Mouse (Mus musculus) 416B (cell line): Measurements from ENCODE around the gene Tpte.

Experiments used
- DNase-seq: peaks from one replicate; pipeline ENCODE4 v3.0.0; 2011; ENCODE audit warnings: low read depth

The Tpte gene

DNA sequence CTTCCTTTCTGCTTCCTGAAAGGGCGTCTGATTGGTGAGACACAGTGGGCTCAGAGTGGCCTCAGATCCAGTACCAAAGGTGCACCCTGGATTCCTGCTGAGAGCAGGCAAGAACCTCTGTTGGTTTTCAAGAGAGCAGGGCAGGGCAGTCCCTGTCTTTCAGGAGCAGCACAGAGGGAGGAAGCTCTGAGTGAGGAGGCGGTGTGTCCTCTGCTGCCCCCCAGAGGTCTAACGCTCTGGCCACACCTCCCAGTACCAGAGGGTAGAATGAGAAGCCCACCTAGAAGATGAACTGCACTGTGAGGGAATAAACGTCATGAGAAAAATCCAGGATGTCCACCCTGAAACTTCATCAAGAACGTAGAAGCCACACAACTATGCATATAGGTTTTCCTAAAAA, 93.7 kb downstream of the Tpte start:
- DNase-seq = peak; percentile 52

DNA sequence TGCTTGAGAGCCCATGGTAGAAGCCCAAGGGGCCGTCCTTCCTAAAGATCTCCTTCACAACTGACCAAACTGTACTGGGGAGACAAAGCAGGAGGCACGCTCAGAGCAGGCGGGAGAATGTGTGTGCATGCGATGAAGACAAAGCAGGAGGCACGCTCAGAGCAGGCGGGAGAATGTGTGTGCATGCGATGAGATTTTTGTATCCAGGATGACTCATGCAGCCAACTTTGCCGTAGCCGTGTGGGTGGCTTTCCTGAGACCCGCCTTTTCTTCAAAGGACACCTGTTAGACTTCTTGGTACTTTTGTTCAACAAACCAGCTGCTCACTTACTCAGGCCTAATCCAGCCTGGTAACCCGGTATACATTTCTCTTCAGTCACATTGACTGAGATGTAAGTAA, 97.7 kb downstream of the Tpte start:
- no peak for DNase-seq

DNA sequence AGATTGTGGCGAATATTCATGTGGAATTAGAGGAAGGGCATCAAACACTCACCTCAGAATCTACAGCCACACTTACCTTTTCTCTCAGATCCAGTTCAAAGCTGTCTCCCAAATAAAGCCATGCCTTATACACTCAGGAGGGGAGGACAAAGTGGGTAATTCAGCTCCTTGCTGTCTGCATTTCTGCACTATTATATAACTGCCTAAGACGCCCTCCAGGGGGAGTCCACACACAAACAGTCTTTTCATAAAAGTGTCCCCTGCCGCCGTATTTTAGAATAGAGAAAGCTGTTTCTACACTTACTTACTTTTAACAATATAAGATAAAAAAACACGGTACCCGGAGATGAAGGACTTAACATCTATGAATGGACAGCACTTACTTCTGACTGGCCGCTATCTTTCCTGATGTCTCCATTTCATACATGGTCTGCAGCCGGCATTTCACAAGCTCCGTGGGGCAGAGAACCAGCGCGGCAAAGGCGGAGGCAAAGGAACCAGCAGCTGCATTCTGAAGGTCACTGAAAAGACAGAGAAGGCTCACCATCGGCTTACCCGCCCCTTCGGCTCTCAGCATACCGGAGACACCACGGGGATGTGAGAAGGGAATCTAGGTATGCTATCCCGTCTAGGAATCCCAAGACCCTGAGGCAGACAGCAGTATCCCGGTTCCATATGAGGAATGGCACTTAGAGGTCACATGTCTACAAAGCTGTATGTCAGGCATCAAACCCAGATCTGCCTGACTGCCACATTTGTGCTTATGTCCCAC, 99.8 kb downstream of the Tpte start:
- DNase-seq = peak; percentile 33

- DNase-seq = no peak
These were observed 101.9 kb downstream of the Tpte start for GRCm38 (mm10) chr8:22385158-22385557.

GRCm38 (mm10) chr8:22389874-22390273, 106.6 kb downstream of the Tpte start:
- no peak for DNase-seq

GRCm38 (mm10) chr8:22390766-22391463, 107.7 kb downstream of the Tpte start:
- DNase-seq = peak; percentile 70

- DNase-seq = no peak
These were observed 111.2 kb downstream of the Tpte start for GRCm38 (mm10) chr8:22394471-22394870.

- DNase-seq = no peak
These were observed 112.0 kb downstream of the Tpte start for GRCm38 (mm10) chr8:22395256-22395655.

GRCm38 (mm10) chr8:22397811-22398141, 114.5 kb downstream of the Tpte start:
- peak; percentile 42 for DNase-seq

DNA sequence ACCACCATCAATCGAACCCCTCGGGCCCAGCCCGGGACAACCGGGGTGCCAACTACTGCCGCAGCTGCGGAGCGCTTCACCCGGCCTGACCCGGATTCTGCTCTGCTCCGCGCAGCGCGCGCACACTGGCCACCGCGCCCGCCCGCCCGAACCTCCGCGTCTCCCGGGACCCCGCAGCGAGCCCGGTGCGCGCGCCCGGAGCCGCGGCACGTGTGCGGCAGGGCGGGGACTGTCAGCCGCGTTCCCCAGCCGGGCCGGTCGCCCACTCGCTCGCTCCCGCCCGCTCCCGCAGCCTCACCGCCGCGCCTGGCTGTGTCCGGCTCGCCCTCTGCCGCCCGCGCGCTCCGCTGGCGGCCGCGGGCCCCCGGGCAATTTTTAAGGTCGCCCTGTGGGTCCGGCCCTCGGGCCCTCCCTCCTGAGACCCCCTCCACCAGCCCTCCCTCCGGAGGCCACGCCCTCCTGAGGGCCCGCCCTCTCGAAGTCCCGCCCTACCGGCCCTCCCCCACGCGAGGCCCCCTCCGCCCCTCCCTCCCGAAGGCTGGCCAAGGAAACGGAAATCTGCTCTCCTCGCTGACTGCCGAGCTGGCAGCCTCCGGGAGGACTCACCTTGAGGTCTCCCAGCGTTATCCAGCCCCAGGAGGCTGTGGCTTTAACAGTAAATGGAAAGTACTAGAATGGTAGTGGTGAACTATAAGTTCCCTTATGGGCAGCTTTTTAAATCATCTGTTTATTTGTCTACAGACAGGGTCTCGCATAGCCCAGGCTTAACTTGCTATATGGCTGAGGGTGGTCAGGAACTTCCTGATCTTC, 115.1 kb downstream of the Tpte start, which contains the start of gene Slc25a15:
Slc25a15 (minus strand) TSS at position 456 of the 810 bp plus-strand sequence.
- DNase-seq = peak; percentile 91

DNA sequence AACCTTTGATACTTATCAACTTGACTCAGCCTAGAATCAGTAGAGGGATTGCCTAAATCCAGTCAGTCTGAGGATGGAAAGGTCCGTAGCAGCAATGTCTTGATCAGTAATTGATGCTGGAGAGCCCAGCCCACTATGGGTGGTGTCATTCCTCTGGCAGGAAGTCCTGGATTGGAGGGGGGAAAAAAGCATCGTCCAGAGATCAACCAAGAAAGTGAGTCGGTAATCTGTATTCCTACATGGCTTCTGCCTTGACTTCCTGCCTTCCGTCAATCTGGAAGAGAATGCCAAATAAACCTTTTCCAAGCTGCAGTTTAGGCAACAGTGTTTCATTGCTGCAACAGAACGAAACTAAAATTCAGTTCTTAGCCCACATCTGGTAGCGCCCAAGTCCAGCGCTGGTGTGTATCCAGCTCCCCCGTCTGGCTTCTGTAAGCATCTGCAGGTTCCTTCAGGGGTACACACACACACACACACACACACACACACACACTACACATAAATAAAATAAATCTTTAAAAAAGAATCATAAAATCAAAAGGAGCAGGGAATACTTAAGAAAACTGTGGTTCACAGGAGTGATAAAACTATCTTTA, 116.1 kb downstream of the Tpte start:
- DNase-seq = no peak

- DNase-seq = no peak
These were observed 117.4 kb downstream of the Tpte start for GRCm38 (mm10) chr8:22400593-22400992.

DNA sequence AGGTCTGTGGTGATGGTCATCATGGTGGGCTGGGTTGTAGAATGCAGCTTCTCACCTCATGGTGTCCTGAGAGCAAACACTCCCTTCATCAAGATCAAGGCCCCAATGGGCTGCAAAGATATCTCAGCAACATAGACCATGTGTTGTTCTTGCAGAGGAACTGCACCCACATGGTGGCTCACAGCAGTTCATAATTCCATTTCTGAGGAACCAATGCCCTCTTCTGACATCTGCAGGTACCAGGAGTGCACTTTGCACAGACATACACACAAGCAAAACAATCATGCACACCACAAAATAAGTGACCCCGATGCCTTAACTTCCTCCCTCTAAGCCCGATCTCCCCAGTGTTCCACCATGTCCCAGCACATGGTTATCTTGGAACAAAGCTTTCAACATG, 120.0 kb downstream of the Tpte start:
- peak; percentile 70 for DNase-seq

DNA sequence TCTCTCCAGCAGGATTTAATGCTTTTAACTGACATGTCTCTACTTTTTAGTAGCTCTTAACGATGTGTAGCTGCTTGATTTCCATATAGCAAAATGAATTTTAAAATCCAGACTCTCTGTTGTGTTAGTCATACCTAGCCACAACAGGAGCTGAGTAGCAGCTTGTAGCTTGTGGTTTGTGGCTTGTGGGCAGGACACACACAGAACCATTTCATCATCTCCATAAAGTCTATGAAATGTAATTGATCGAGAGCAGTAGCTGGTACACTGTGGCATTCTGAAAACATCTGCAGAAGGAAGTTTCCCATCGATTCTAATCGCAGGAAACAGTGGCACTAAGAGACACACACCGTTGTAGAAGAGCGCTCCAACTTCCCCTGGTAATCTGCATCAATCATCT, 122.5 kb downstream of the Tpte start:
- peak; percentile 97 for DNase-seq

DNA sequence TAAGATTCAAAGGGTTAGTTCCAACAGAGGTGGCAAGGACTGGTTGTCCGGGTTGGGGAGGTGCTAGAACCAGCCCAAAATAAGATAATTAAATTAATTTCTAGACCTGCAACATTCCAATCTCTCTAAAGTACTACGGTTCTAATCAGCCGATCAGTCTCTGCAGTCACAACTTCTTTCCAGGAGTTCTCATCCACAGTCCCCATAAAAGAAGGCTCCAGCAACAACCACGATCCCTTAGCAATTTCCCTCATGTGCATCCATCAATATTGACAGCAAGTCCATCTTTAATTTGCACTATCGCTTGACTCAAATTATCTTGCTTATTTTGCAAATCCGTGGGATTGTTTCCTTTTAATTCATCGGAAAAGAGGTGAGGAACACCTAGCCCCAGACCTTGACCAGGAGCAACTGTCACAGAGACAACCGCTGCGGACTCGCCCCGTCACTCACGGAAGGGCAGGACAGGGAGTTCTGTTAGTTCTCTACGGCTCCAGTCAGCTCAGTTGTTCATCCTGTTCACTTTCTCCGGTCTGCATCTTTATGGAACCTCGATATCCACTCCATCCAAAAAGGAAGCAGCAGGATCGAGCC, 127.5 kb downstream of the Tpte start:
- no peak for DNase-seq

GRCm38 (mm10) chr8:22411282-22411702, 128.1 kb downstream of the Tpte start, which contains the start of gene Mrps31:
Mrps31 (plus strand) TSS chr8:22411361.
- DNase-seq = peak; percentile 92

GRCm38 (mm10) chr8:22411971-22412370, 128.7 kb downstream of the Tpte start:
- peak; percentile 48 for DNase-seq
